Mouse (Mus musculus): ENCODE measurements around the gene Sdhc. TPM values are rescaled to one million over a fixed set of nuclear protein-coding genes. Genes with fewer than 3 reads are reported as not detected.

Sdhc gene
- polyA plus RNA-seq (2016; fragmentation: Nextera tagmentation; extraction: Ambion mirVana), result 266 and 273 TPM in 2 replicates

DNA sequence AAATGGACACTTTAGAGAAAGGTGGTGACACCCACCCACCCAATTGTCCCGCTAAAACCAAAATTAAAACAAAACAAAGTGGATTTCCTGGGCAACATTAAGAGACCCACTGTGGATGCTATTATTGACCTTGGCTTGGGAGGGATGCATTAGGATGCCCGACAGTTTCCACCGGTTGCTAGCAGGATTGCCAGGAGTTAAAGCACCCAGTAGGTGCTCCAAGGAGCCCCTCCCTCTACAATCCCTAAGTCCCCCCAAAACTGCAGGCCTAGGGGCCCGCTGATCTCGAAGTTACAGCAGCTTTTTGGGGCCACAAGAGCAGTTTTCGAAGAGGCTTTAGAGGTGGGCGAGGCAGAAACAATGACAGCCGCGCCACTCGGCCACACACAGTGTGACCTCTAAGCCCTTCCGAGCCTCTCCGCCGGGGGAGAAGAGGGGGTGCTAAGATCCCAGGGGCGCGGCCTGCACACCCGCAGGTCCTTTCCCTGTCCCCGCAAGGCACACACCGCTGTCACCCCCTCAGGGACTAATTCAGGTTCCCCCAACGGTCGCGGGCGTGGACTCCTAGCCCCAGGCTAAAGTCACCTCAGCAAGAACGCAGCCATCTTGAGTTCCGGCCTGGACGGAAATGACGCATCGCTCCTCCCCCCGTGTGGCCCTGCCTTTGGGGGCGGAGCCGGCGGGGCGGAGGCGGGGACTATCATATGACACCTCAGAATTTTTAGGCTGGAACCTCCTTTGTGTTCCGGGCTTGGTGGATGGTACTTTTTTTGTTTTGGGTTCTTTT, at the start of gene Sdhc, which contains the start of gene Mpz:
Gene Sdhc, minus strand, starts transcription at position 630 of the 787 bp plus-strand sequence.
Gene Mpz, plus strand, starts transcription at position 738 of the 787 bp plus-strand sequence.
- peak; percentile 94 for DNase-seq (ENCODE audit: extremely low spot score, low spot score)
- whole genome bisulfite sequencing, result under 1% methylated on average over 34 of the region's 34 CpGs
- Histone ChIP-seq H3K4me1 (peaks cover 26% of the 10 kb centered on the region), H3K4me3 (peak within 1 kb of the TSS; percentile 96), H3K9me3 (no peaks in the 10 kb centered on the region), H3K27me3 (ENCODE audit: poor library complexity, severe bottlenecking) (peaks cover 4% of the 10 kb centered on the region; the same call in 1 of the 2 replicates), H3K36me3 (replicated peaks) (peaks cover 9% of the 10 kb centered on the region), H3K27ac (peak within 1 kb of the TSS; percentile 92)

DNA sequence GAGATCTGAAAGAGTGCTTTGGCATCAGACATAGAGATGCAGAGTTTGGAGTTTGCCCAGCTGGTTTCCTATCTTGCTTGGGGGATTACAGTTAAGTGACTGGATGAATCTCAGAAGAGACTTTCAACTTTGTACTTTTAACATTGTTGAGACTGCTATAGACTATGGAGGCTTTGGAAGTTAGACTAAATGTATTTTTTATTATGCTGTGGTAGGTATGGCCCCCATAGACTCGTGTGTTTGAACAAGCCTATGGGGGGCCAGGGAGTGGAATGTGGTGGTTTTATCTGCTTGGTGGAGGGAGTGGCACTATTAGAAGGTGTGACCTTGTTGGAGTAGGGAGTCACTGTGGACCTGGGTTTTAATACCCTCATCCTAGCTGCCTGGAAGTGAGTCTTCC, 49.1 kb upstream of the Sdhc start:
- Histone ChIP-seq H3K27me3 (ENCODE audit: poor library complexity, severe bottlenecking) (peaks cover 56% of the 10 kb centered on the region), H3K9me3 (no peaks in the 10 kb centered on the region), H3K27ac (no peak overlapping the region), H3K36me3 (replicated peaks) (no peaks in the 10 kb centered on the region), H3K4me1 (peaks cover 22% of the 10 kb centered on the region), H3K4me3 (no peak overlapping the region)
- WGBS, result 79% methylated on average over 1 of the region's 1 CpGs
- DNase-seq (ENCODE audit: extremely low spot score, low spot score), result no peak

DNA sequence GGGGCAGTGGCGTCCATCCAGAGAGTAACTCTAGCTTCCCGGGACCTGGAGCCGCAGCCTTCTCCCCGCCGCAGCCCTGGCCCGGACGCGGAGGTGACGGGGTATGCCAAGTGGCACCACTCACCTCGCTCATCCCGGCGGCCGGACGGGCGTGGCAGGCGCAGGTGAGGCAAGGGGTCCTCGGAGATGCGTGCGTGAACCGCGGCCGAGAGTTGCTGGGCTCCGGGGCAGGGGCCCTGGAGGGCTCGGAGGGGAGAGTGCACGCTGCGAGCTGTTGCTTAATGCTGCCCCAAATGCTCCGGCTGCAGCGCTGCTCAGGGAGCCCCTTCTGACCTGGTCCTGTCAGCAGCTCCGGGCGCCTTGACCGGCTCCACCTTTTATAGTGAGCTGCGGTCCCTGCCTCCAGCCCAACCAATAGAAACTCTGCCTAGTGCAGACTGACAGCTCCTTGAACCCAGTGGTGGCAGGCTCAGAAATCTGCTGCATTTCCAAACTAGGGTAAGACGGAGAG, 45.5 kb upstream of the Sdhc start, which contains the start of gene Pcp4l1:
Gene Pcp4l1, minus strand, starts transcription at position 382 of the 511 bp plus-strand sequence.
- Histone ChIP-seq H3K9me3 (no peaks in the 10 kb centered on the region), H3K4me1 (peaks cover 42% of the 10 kb centered on the region), H3K27ac (no peak within 1 kb of the TSS), H3K36me3 (replicated peaks) (no peaks in the 10 kb centered on the region), H3K4me3 (peak within 1 kb of the TSS; percentile 69), H3K27me3 (ENCODE audit: poor library complexity, severe bottlenecking) (peaks cover 89% of the 10 kb centered on the region)
- WGBS, result under 1% methylated on average over 33 of the region's 33 CpGs
- peak; percentile 70 for DNase-seq (ENCODE audit: extremely low spot score, low spot score)

DNA sequence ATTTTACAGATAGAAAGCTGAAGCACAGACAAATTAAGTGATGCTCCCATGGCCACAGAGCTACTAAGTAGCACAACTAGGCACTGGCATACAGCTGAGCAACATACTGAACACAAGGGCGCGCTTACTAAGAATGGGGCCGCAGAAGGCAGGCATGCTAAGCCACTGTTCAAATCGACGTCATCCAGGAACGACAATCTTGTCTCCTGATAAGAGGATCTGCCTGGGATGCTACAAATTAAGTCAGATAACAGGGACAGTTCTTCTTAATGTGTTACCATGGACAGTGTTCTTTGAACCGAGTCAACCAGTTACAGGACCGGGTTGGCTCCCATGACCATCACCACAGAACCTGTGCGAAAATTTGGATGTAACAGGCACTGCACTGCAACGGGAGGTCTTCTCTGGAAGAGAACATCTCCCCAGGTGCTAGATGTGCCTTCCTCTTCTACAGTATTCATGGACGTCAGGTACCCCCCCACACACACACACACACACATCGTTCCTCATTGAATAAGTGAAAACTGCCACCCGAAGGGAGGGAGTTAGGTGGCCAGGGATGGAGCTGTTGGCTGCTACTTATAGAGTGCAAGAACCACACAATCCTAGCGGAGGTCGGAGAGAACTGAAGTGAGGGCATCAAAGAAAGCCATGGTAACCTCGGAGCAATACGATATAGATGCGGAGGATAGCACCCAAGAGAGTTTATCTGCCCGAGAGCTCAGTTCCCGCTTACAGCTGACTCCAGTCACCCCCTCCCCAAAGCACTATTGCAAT, 44.8 kb upstream of the Sdhc start:
- no peaks in the 10 kb centered on the region for H3K9me3 ChIP-seq
- peak overlapping the region; percentile 69 for H3K4me3 ChIP-seq
- DNase-seq (ENCODE audit: extremely low spot score, low spot score), result no peak
- no peak overlapping the region for H3K27ac ChIP-seq
- H3K36me3 ChIP-seq (replicated peaks), result no peaks in the 10 kb centered on the region
- peaks cover 96% of the 10 kb centered on the region for H3K27me3 ChIP-seq (ENCODE audit: poor library complexity, severe bottlenecking)
- WGBS, result 3% methylated on average over 20 of the region's 20 CpGs
- peaks cover 42% of the 10 kb centered on the region for H3K4me1 ChIP-seq

DNA sequence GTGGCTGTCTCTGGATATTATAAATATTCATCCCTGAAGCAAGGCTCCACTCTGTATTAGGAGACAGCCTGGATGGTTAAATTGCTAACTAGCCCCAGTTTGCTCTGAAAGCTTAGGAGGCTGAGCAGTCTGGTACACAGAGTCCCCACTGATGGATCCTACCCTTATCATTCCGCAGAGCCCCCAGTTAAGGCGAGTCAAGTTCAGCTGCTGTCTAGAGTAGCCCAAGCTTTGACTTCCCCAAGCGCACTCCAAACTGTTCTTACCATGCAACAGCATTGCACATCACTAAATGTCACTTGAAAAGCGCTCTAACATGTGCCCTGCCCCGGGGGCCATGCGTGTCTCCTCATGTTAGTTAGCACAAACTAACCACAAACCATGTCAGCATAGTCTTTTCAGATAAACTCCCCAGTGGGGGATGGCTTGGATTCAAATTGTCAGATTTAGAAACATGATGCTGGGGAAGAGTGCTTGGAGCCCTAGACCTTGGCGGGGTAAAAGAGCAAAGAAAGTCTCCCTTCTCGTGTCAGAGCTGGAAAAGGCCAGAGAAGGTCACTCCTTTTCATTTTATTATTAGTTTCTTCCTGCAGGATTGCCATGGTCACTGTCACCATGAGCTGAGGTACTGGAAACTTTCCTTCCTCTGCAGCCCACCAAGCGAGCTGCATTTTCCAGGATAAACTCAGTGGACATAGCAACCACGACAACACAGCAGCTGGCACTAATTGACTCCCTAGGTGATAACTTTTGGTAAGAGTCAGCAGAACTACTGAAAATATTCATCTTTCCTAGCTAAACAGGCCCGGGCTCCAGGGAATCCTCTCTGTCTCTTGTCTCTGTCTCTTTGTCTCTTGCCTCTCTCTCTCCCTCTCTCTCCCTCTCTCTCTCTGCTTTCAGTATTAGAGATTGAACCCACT, 43.8 kb upstream of the Sdhc start:
- Histone ChIP-seq H3K4me1 (peaks cover 50% of the 10 kb centered on the region), H3K27ac (no peak overlapping the region), H3K4me3 (peak overlapping the region; percentile 69; the same call in 1 of the 2 replicates), H3K27me3 (ENCODE audit: poor library complexity, severe bottlenecking) (peaks cover 99% of the 10 kb centered on the region), H3K36me3 (replicated peaks) (no peaks in the 10 kb centered on the region), H3K9me3 (no peaks in the 10 kb centered on the region)
- no peak for DNase-seq (ENCODE audit: extremely low spot score, low spot score)
- 22% methylated on average over 11 of the region's 11 CpGs for WGBS

DNA sequence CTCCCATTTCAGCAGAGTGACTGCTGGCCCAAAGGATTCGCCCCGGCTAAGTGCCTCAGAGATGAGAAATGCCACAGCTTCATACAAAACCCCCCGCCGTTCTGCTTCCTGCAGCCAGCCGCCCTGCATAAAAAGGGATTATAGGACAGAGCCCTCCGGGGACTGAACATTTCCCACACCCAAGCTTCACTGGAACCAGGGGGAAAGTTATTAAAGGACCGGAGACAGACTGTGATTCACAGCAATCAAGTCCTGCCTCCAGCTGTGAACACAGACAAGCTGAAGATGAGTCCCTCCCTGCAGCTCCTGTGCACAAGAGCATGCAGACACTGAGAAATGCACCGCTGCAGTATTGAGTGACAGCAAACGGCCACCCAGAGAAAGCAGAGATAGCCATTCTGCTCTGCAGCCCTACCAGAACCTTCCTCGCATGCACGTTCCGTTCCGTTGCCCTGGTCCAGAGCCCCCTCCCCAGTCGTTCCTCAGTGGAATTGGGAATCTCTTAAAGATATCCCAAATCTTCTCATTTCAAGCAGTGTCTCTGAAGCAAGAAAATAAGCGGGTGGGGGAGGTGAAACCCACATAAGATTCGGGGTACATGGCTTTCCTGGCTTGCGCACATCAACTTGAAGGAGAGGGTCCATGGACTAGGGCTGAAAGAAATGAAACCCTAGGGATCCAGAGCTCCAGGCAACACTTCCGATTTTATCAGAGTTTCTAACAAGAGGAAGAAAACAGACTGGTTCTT, 42.9 kb upstream of the Sdhc start:
- WGBS, result 3% methylated on average over 18 of the region's 18 CpGs
- Histone ChIP-seq H3K4me3 (peak overlapping the region; percentile 43), H3K27ac (peak overlapping the region; percentile 2; the same call in 1 of the 2 replicates), H3K4me1 (peaks cover 59% of the 10 kb centered on the region), H3K36me3 (replicated peaks) (no peaks in the 10 kb centered on the region), H3K27me3 (ENCODE audit: poor library complexity, severe bottlenecking) (peaks cover 91% of the 10 kb centered on the region), H3K9me3 (no peaks in the 10 kb centered on the region)
- DNase-seq (ENCODE audit: extremely low spot score, low spot score), result peak; percentile 42

DNA sequence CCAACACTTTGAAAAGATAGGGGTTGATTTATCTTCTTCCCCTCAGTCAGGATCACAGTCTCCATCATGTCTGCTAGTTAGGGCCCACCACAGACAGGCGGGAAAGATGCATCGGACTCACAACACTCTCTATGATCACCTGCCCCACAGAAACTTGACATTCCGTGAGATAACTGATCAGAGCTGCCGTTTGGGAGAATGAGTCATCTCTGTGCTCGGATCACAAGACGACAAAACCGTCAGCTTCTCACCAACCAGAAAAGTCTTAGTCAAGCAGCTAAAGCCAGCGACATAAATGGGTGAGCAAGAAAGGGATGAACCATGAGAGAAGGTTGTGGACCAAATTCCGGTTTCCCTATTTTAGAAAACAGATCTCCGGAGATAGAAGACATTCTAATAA, 41.9 kb upstream of the Sdhc start:
- WGBS, result 51% methylated on average over 10 of the region's 10 CpGs
- H3K4me1 ChIP-seq, result peaks cover 65% of the 10 kb centered on the region
- H3K9me3 ChIP-seq, result no peaks in the 10 kb centered on the region
- no peak overlapping the region for H3K27ac ChIP-seq
- no peak for DNase-seq (ENCODE audit: extremely low spot score, low spot score)
- peaks cover 81% of the 10 kb centered on the region for H3K27me3 ChIP-seq (ENCODE audit: poor library complexity, severe bottlenecking)
- no peaks in the 10 kb centered on the region for H3K36me3 ChIP-seq (replicated peaks)
- no peak overlapping the region for H3K4me3 ChIP-seq

DNA sequence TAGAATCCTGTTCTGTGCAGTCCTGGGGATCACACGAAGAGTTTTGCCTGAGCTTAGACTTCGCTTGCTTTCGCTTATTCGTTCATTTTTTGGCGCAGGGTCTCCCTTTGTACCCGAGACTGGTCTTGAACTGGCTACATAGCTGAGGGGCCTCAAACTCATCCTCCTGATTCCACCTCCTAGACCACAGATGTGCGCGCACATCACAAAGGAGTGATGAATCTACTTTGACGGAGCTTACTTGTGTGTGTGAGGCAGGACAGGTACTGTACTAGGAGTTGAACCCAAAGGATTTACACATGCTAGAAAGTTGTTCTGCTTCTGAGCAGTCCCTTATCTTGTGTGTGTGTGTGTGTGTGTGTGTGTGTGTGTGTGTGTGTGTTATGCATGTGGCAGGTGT, 40.4 kb upstream of the Sdhc start:
- H3K4me1 ChIP-seq, result peaks cover 71% of the 10 kb centered on the region
- no peak overlapping the region for H3K4me3 ChIP-seq
- no peak for DNase-seq (ENCODE audit: extremely low spot score, low spot score)
- H3K27me3 ChIP-seq (ENCODE audit: poor library complexity, severe bottlenecking), result peaks cover 66% of the 10 kb centered on the region
- no peaks in the 10 kb centered on the region for H3K36me3 ChIP-seq (replicated peaks)
- 94% methylated on average over 9 of the region's 9 CpGs for WGBS
- no peaks in the 10 kb centered on the region for H3K9me3 ChIP-seq
- 0 out of 2 replicates have a peak overlapping the region, but pooled peaks have one; percentile 5 for H3K27ac ChIP-seq

DNA sequence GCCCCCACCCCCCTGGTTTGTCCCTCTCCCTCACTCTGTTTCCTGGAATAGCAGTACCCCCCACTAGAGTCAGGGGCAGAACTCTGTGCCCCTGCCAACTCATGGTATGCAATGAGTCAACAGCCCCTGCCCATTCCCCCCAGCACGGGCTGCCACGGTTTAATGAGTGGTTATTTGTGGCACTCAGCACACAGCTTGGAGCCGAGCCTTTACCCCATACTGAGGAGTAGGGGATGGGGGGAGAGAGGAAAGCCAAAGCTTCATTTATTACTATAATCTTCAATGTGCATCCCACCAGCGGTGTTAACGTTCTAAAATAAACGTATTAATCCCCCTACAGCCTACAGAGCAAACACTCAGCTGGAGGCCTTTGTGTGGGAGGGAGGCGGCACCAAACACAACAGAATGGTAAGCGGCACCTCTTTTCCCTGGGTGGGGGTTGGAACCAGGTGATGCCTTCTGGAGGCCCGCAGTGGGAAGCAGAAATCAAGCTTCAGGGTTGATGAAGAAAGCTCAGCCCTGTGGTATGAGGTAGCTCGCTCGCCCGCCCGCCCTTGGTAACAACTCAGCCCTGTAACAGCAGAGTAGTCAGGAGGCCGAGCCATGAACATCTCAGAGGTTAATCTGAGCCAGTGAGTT, 39.2 kb upstream of the Sdhc start:
- no peak for DNase-seq (ENCODE audit: extremely low spot score, low spot score)
- WGBS, result 23% methylated on average over 14 of the region's 14 CpGs
- Histone ChIP-seq H3K27me3 (ENCODE audit: poor library complexity, severe bottlenecking) (peaks cover 54% of the 10 kb centered on the region), H3K4me1 (peaks cover 63% of the 10 kb centered on the region), H3K36me3 (replicated peaks) (no peaks in the 10 kb centered on the region), H3K9me3 (no peaks in the 10 kb centered on the region), H3K4me3 (no peak overlapping the region), H3K27ac (peak overlapping the region; percentile 73)

DNA sequence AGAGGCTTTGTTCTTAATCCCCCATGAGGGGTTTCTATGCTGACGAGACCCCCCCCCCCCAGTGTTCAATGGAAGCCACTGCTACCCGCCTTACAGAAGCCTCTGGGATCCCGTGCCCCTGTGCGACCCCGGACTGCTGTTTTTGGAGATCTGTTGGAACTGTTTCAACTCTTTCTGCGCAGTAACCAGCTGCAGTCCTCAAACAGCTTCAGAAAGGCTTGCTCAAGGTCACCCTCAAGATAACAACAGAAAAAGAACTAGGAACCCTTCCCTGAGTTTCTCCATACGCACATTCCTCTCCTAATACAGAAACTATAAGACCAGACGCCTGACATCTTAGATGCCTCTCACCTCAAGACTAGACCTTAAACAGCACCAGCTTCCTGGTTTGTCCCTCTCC, 38.6 kb upstream of the Sdhc start:
- Histone ChIP-seq H3K27ac (peak overlapping the region; percentile 73), H3K27me3 (ENCODE audit: poor library complexity, severe bottlenecking) (peaks cover 48% of the 10 kb centered on the region), H3K36me3 (replicated peaks) (no peaks in the 10 kb centered on the region), H3K4me1 (peaks cover 58% of the 10 kb centered on the region), H3K4me3 (no peak overlapping the region), H3K9me3 (no peaks in the 10 kb centered on the region)
- DNase-seq (ENCODE audit: extremely low spot score, low spot score), result no peak
- WGBS, result 14% methylated on average over 8 of the region's 8 CpGs

Measured in forebrain, embryonic 10.5 days (tissue).